Mouse (Mus musculus): ENCODE results near the gene Galk1.

Galk1 gene

GRCm38 (mm10) chr11:116012262-116012947 lies at the start of gene Galk1:
Gene Galk1 (minus strand): TSS chr11:116012719.
- peak; percentile 81 for DNase-seq (ENCODE audit: low spot score)

- no peak for DNase-seq (ENCODE audit: low spot score)
These were observed 49.3 kb upstream of the Galk1 start for GRCm38 (mm10) chr11:116061641-116062415.

GRCm38 (mm10) chr11:116060596-116060995 lies 48.1 kb upstream of the Galk1 start:
- no peak for DNase-seq (ENCODE audit: low spot score)

- DNase-seq (ENCODE audit: low spot score), result no peak
These were observed 47.1 kb upstream of the Galk1 start for GRCm38 (mm10) chr11:116059691-116060025.

GRCm38 (mm10) chr11:116058868-116059690 lies 46.6 kb upstream of the Galk1 start:
- no peak for DNase-seq (ENCODE audit: low spot score)

- DNase-seq (ENCODE audit: low spot score), result no peak
These were observed 45.6 kb upstream of the Galk1 start for GRCm38 (mm10) chr11:116058022-116058614.

GRCm38 (mm10) chr11:116057237-116057881 lies 44.8 kb upstream of the Galk1 start:
- no peak for DNase-seq (ENCODE audit: low spot score)

GRCm38 (mm10) chr11:116055873-116056272 lies 43.4 kb upstream of the Galk1 start:
- DNase-seq (ENCODE audit: low spot score), result no peak

GRCm38 (mm10) chr11:116053510-116054229 lies 41.2 kb upstream of the Galk1 start:
- no peak for DNase-seq (ENCODE audit: low spot score)

GRCm38 (mm10) chr11:116050196-116050595 lies 37.7 kb upstream of the Galk1 start:
- no peak for DNase-seq (ENCODE audit: low spot score)

- no peak for DNase-seq (ENCODE audit: low spot score)
These were observed 37.1 kb upstream of the Galk1 start for GRCm38 (mm10) chr11:116049610-116050009.

GRCm38 (mm10) chr11:116045173-116045572 lies 32.7 kb upstream of the Galk1 start:
- DNase-seq (ENCODE audit: low spot score), result no peak

GRCm38 (mm10) chr11:116043286-116043685 lies 30.8 kb upstream of the Galk1 start:
- no peak for DNase-seq (ENCODE audit: low spot score)

- no peak for DNase-seq (ENCODE audit: low spot score)
These were observed 30.0 kb upstream of the Galk1 start for GRCm38 (mm10) chr11:116042372-116043138.

- no peak for DNase-seq (ENCODE audit: low spot score)
These were observed 29.3 kb upstream of the Galk1 start for GRCm38 (mm10) chr11:116041833-116042232.

- no peak for DNase-seq (ENCODE audit: low spot score)
These were observed 28.1 kb upstream of the Galk1 start for GRCm38 (mm10) chr11:116040593-116040992.

GRCm38 (mm10) chr11:116037826-116038225 lies 25.3 kb upstream of the Galk1 start:
- no peak for DNase-seq (ENCODE audit: low spot score)

- no peak for DNase-seq (ENCODE audit: low spot score)
These were observed 24.2 kb upstream of the Galk1 start for GRCm38 (mm10) chr11:116036671-116037070.

GRCm38 (mm10) chr11:116034584-116034983 lies 22.1 kb upstream of the Galk1 start:
- no peak for DNase-seq (ENCODE audit: low spot score)
